Mouse (Mus musculus): ENCODE data around the gene Slpi. TPM values are rescaled to one million over a fixed set of nuclear protein-coding genes. Genes with fewer than 3 reads are reported as not detected.

Gene Slpi
- polyA plus RNA-seq, 1 experiment from 2014 or later = 2.2 TPM

- peaks cover 10% of the 10 kb centered on the region for H3K36me3 ChIP-seq
- WGBS = 83% methylated on average over 7 of the region's 7 CpGs
Observed at GRCm38 (mm10) chr2:164396076-164396475, 7.2 kb upstream of the Slpi start.

GRCm38 (mm10) chr2:164393126-164393525 lies 4.2 kb upstream of the Slpi start:
- Histone ChIP-seq H3K4me3 (no peak overlapping the region), H3K9ac (no peak overlapping the region), H3K27me3 (peaks cover 31% of the 10 kb centered on the region), H3K9me3 (peaks cover 3% of the 10 kb centered on the region; the same call in 1 of the 2 replicates), H3K4me1 (peaks cover 13% of the 10 kb centered on the region), H3K27ac (no peak overlapping the region), H3K4me2 (no peak overlapping the region), H3K36me3 (peaks cover 10% of the 10 kb centered on the region)
- WGBS = 85% methylated on average over 29 of the region's 29 CpGs
- ATAC-seq (ENCODE audit: insufficient number of reproducible peaks, insufficient read depth, low FRiP score, low TSS enrichment, low read depth) = no peak

More at GRCm38 (mm10) chr2:164396076-164396475, 7.2 kb upstream of the Slpi start:
- ATAC-seq (ENCODE audit: insufficient number of reproducible peaks, insufficient read depth, low FRiP score, low TSS enrichment, low read depth) = no peak
- no peak overlapping the region for H3K9ac ChIP-seq
- no peak overlapping the region for H3K4me3 ChIP-seq
- peaks cover 37% of the 10 kb centered on the region for H3K27me3 ChIP-seq
- H3K9me3 ChIP-seq = peaks cover 3% of the 10 kb centered on the region; the same call in 1 of the 2 replicates
- no peak overlapping the region for H3K27ac ChIP-seq
- H3K4me2 ChIP-seq = no peak overlapping the region
- peaks cover 10% of the 10 kb centered on the region for H3K4me1 ChIP-seq

GRCm38 (mm10) chr2:164389499-164389898 lies 604 bp upstream of the Slpi start:
- peaks cover 47% of the 10 kb centered on the region for H3K27me3 ChIP-seq
- H3K36me3 ChIP-seq = 0 out of 2 replicates have a peak, but pooled peaks cover 4% of the 10 kb centered on the region
- ATAC-seq (ENCODE audit: insufficient number of reproducible peaks, insufficient read depth, low FRiP score, low TSS enrichment, low read depth) = no peak; the same call in 1 of the 2 replicates
- H3K4me1 ChIP-seq = peaks cover 29% of the 10 kb centered on the region
- H3K4me2 ChIP-seq = peak overlapping the region; percentile 76
- WGBS = under 1% methylated on average over 30 of the region's 30 CpGs
- no peaks in the 10 kb centered on the region for H3K9me3 ChIP-seq
- peak overlapping the region; percentile 70 for H3K9ac ChIP-seq
- peak overlapping the region; percentile 50 for H3K4me3 ChIP-seq
- peak overlapping the region; percentile 88 for H3K27ac ChIP-seq

GRCm38 (mm10) chr2:164386953-164387352 lies 1.9 kb downstream of the Slpi start:
- 0 out of 2 replicates have a peak, but pooled peaks cover 4% of the 10 kb centered on the region for H3K36me3 ChIP-seq
- no peak overlapping the region for H3K4me2 ChIP-seq
- no peak overlapping the region for H3K9ac ChIP-seq
- H3K27ac ChIP-seq = peak overlapping the region; percentile 55; the same call in 1 of the 2 replicates
- no peak for ATAC-seq (ENCODE audit: insufficient number of reproducible peaks, insufficient read depth, low FRiP score, low TSS enrichment, low read depth)
- WGBS = 16% methylated on average over 8 of the region's 8 CpGs
- H3K27me3 ChIP-seq = peaks cover 37% of the 10 kb centered on the region
- H3K4me1 ChIP-seq = peaks cover 29% of the 10 kb centered on the region
- no peaks in the 10 kb centered on the region for H3K9me3 ChIP-seq
- no peak overlapping the region for H3K4me3 ChIP-seq

GRCm38 (mm10) chr2:164385927-164386763 lies 2.8 kb downstream of the Slpi start:
- peaks cover 29% of the 10 kb centered on the region for H3K4me1 ChIP-seq
- peak overlapping the region; percentile 55 for H3K27ac ChIP-seq
- H3K36me3 ChIP-seq = 0 out of 2 replicates have a peak, but pooled peaks cover under 1% of the 10 kb centered on the region
- peak; percentile 49 for ATAC-seq (ENCODE audit: insufficient number of reproducible peaks, insufficient read depth, low FRiP score, low TSS enrichment, low read depth)
- 5% methylated on average over 18 of the region's 18 CpGs for WGBS
- peak overlapping the region; percentile 43 for H3K4me2 ChIP-seq
- peaks cover 37% of the 10 kb centered on the region for H3K27me3 ChIP-seq
- H3K4me3 ChIP-seq = peak overlapping the region; percentile 10; the same call in 1 of the 2 replicates
- H3K9me3 ChIP-seq = no peaks in the 10 kb centered on the region
- 0 out of 2 replicates have a peak overlapping the region, but pooled peaks have one; percentile 27 for H3K9ac ChIP-seq

GRCm38 (mm10) chr2:164383656-164384399 lies 5.1 kb downstream of the Slpi start:
- Histone ChIP-seq H3K4me2 (no peak overlapping the region), H3K36me3 (no peaks in the 10 kb centered on the region), H3K9ac (no peak overlapping the region), H3K4me1 (peaks cover 18% of the 10 kb centered on the region), H3K4me3 (no peak overlapping the region), H3K9me3 (no peaks in the 10 kb centered on the region), H3K27ac (no peak overlapping the region), H3K27me3 (peaks cover 26% of the 10 kb centered on the region)
- 62% methylated on average over 11 of the region's 11 CpGs for WGBS
- no peak for ATAC-seq (ENCODE audit: insufficient number of reproducible peaks, insufficient read depth, low FRiP score, low TSS enrichment, low read depth)

GRCm38 (mm10) chr2:164382971-164383370 lies 5.9 kb downstream of the Slpi start:
- Histone ChIP-seq H3K4me2 (no peak overlapping the region), H3K27me3 (peaks cover 17% of the 10 kb centered on the region), H3K36me3 (no peaks in the 10 kb centered on the region), H3K9ac (no peak overlapping the region), H3K4me3 (no peak overlapping the region), H3K9me3 (no peaks in the 10 kb centered on the region), H3K4me1 (peaks cover 16% of the 10 kb centered on the region), H3K27ac (no peak overlapping the region)
- ATAC-seq (ENCODE audit: insufficient number of reproducible peaks, insufficient read depth, low FRiP score, low TSS enrichment, low read depth) = no peak
- 79% methylated on average over 3 of the region's 3 CpGs for WGBS

- no peaks in the 10 kb centered on the region for H3K36me3 ChIP-seq
- H3K9me3 ChIP-seq = no peaks in the 10 kb centered on the region
- H3K27ac ChIP-seq = no peak overlapping the region
- peaks cover 11% of the 10 kb centered on the region for H3K4me1 ChIP-seq
- H3K27me3 ChIP-seq = peaks cover 5% of the 10 kb centered on the region
- 79% methylated on average over 8 of the region's 8 CpGs for WGBS
- no peak overlapping the region for H3K9ac ChIP-seq
- ATAC-seq (ENCODE audit: insufficient number of reproducible peaks, insufficient read depth, low FRiP score, low TSS enrichment, low read depth) = no peak
- H3K4me2 ChIP-seq = no peak overlapping the region
- H3K4me3 ChIP-seq = no peak overlapping the region
Observed at GRCm38 (mm10) chr2:164381726-164382125, 7.2 kb downstream of the Slpi start.

GRCm38 (mm10) chr2:164377478-164378426 lies 11.1 kb downstream of the Slpi start:
- no peaks in the 10 kb centered on the region for H3K9me3 ChIP-seq
- H3K27ac ChIP-seq = no peak overlapping the region
- no peak for ATAC-seq (ENCODE audit: insufficient number of reproducible peaks, insufficient read depth, low FRiP score, low TSS enrichment, low read depth)
- no peak overlapping the region for H3K9ac ChIP-seq
- WGBS = 86% methylated on average over 15 of the region's 15 CpGs
- no peaks in the 10 kb centered on the region for H3K36me3 ChIP-seq
- H3K4me3 ChIP-seq = no peak overlapping the region
- H3K27me3 ChIP-seq = no peaks in the 10 kb centered on the region
- no peaks in the 10 kb centered on the region for H3K4me1 ChIP-seq
- H3K4me2 ChIP-seq = no peak overlapping the region

- Histone ChIP-seq H3K4me3 (no peak overlapping the region), H3K9ac (no peak overlapping the region), H3K36me3 (no peaks in the 10 kb centered on the region), H3K9me3 (no peaks in the 10 kb centered on the region), H3K27me3 (no peaks in the 10 kb centered on the region), H3K4me2 (no peak overlapping the region), H3K4me1 (no peaks in the 10 kb centered on the region), H3K27ac (no peak overlapping the region)
- ATAC-seq (ENCODE audit: insufficient number of reproducible peaks, insufficient read depth, low FRiP score, low TSS enrichment, low read depth) = no peak
- WGBS = 54% methylated on average over 4 of the region's 4 CpGs
Observed at GRCm38 (mm10) chr2:164373187-164373586, 15.7 kb downstream of the Slpi start.

Data from embryonic facial prominence, embryonic 13.5 days (tissue).